ENCODE assay signal across 9 mouse cellular contexts in the genomic region with DNA sequence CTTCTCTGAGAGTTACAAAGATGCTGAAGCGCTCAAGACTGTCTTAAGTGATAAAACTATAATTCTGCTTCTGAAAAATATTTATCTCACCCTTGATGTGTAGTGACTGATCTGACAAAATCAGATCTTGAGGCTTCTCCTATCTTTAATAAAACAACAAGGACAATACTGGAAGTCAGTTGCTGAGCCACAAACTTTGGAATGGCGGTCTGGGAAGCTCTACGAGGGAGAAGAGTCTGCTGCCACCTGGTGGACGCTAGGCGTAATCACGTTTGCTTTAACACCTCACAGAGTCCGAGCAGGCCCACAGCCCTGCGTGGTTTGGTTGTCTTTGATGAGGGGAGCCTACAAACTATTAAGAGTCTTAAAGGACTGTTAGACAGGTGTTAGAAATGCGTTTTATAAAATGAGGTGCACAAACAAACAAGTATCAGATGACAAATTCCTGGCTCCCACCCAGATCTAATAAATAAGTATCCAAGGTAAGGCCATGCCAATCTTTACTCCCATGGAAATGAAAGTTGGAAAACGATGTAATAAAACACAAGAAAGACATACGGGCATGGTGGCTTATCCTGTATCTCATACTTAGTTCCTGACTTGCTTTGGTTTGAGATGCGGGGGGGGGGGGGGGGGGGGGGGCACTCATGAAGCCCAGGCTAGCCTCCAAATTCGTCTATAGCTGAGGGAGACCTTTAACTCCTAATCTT.
A peak's percentile ranks its signal among the peaks of the same experiment; 100 is the strongest.
DNase-seq lines count a peak whose midpoint lies in the region; ATAC-seq lines count a peak whose summit lies in the region.
"Had no signal": no experiment of that assay in that cellular context is flagged by ENCODE, and none has a peak within 500 bp of the region (broad histone marks: within the 10 kb centered on the region; RNA-seq: fewer than 3 reads in every experiment).

No protein-coding gene starts in this region.

- peak; percentile 61 for DNase-seq in liver
- DNase-seq in cerebellum, adult 9-11 months: peak; percentile 47
- peak; percentile 48 to 61 for DNase-seq in frontal cortex, postnatal 25 days (ENCODE audit: low spot score in 2 of 2)
- peak; percentile 58 for DNase-seq in hindlimb bud, embryonic 11.5 days (ENCODE audit: extremely low spot score, low read depth, low spot score)
- peak; percentile 47 for DNase-seq in left cerebral cortex, adult 11 months (ENCODE audit: low spot score)
- DNase-seq in right cerebral cortex, postnatal 14 days: peak; percentile 78

- no peak overlapping the region for H3K9ac ChIP-seq in liver, embryonic 12.5 days
- H3K9ac ChIP-seq: stomach, embryonic 15.5 days had no signal

- 21% methylated on average over 13 of the region's 13 CpGs for WGBS in liver, embryonic 12.5 days (ENCODE audit: insufficient replicate concordance)

- no peak overlapping the region for H3K4me3 ChIP-seq in liver, embryonic 12.5 days
- H3K4me3 ChIP-seq: stomach, embryonic 15.5 days had no signal

- H3K4me1 ChIP-seq in liver, embryonic 12.5 days: no peaks in the 10 kb centered on the region

- no peak overlapping the region for H3K27ac ChIP-seq in liver, embryonic 12.5 days
- H3K27ac ChIP-seq: stomach, embryonic 15.5 days had no signal

- H3K36me3 ChIP-seq in liver, embryonic 12.5 days: no peaks in the 10 kb centered on the region
- H3K36me3 ChIP-seq: stomach, embryonic 15.5 days had no signal

- no peak overlapping the region for H3K4me2 ChIP-seq in liver, embryonic 12.5 days
- H3K4me2 ChIP-seq: stomach, embryonic 15.5 days had no signal

- H3K27me3 ChIP-seq in liver, embryonic 12.5 days (replicated peaks): no peaks in the 10 kb centered on the region
- H3K27me3 ChIP-seq: stomach, embryonic 15.5 days had no signal

- ATAC-seq in liver, embryonic 12.5 days: no peak
- ATAC-seq in megakaryocyte progenitor cell, adult 5-6 weeks (replicated peaks; ENCODE audit: poor library complexity): peak; percentile 98

- no peaks in the 10 kb centered on the region for H3K9me3 ChIP-seq in liver, embryonic 12.5 days (replicated peaks)
- H3K9me3 ChIP-seq: stomach, embryonic 15.5 days had no signal
